Comparison of ENCODE assay signal across 28 mouse cellular contexts in genomic region chr1:132780961-132781360, GRCm38 (mm10). TPM values are rescaled to one million over a fixed set of nuclear protein-coding genes. Genes with fewer than 3 reads are reported as not detected.
DNase-seq lines count a peak whose midpoint lies in the region; ATAC-seq lines count a peak whose summit lies in the region.
"Had no signal": no experiment of that assay in that cellular context is flagged by ENCODE, and none has a peak within 500 bp of the region (broad histone marks: within the 10 kb centered on the region; RNA-seq: fewer than 3 reads in every experiment).

No protein-coding gene starts in this region.

- DNase-seq in forebrain, embryonic 10.5 days (ENCODE audit: extremely low spot score, low spot score): no peak
- DNase-seq in kidney, adult 18-20 months: peak; percentile 8
- DNase-seq in midbrain, embryonic 10.5 days (ENCODE audit: low spot score): no peak
- DNase-seq in kidney, postnatal 36 days: peak; percentile 40 to 75
- DNase-seq in layer of hippocampus, postnatal 14 days (ENCODE audit: low spot score in 2 of 2): no peak
- DNase-seq: adrenal gland, postnatal 10 days; cerebellum, adult 11 months; cerebellum, adult 9-10 months; cerebellum, postnatal 36 days; gastrocnemius, postnatal 14 days; heart, postnatal 36 days; liver; lung, embryonic 14.5 days; lung, postnatal 14 days; right cerebral cortex, postnatal 4 days; thymus, adult 18-20 months; thymus, postnatal 25 days had no signal

- no peak overlapping the region for H3K4me3 ChIP-seq in forebrain, embryonic 16.5 days (replicated peaks; ENCODE audit: low read length)
- H3K4me3 ChIP-seq in forebrain, embryonic 10.5 days: no peak overlapping the region
- H3K4me3 ChIP-seq in kidney, embryonic 15.5 days (replicated peaks): no peak overlapping the region
- no peak overlapping the region for H3K4me3 ChIP-seq in midbrain, embryonic 15.5 days
- no peak overlapping the region for H3K4me3 ChIP-seq in midbrain, embryonic 10.5 days
- H3K4me3 ChIP-seq: heart, embryonic 10.5 days; heart, embryonic 15.5 days; liver, embryonic 15.5 days had no signal

- ATAC-seq in forebrain, embryonic 16.5 days: no peak
- ATAC-seq in kidney, embryonic 15.5 days (replicated peaks; ENCODE audit: low FRiP score): no peak
- ATAC-seq in midbrain, embryonic 15.5 days (replicated peaks): no peak
- ATAC-seq: Patski had no signal

- H3K4me2 ChIP-seq in forebrain, embryonic 16.5 days (ENCODE audit: low read length): no peak overlapping the region
- no peak overlapping the region for H3K4me2 ChIP-seq in kidney, embryonic 15.5 days
- no peak overlapping the region for H3K4me2 ChIP-seq in midbrain, embryonic 15.5 days
- H3K4me2 ChIP-seq: heart, embryonic 15.5 days; hindbrain, embryonic 14.5 days; liver, embryonic 15.5 days; lung, embryonic 14.5 days had no signal

- no peak overlapping the region for H3K9ac ChIP-seq in forebrain, embryonic 16.5 days (replicated peaks; ENCODE audit: low read depth, low read length)
- no peak overlapping the region for H3K9ac ChIP-seq in kidney, embryonic 15.5 days
- H3K9ac ChIP-seq in midbrain, embryonic 15.5 days: no peak overlapping the region
- H3K9ac ChIP-seq: heart, embryonic 15.5 days; hindbrain, embryonic 14.5 days; liver, embryonic 15.5 days; lung, embryonic 14.5 days had no signal

- no peaks in the 10 kb centered on the region for H3K9me3 ChIP-seq in forebrain, embryonic 16.5 days (ENCODE audit: control insufficient read depth, low read length)
- no peaks in the 10 kb centered on the region for H3K9me3 ChIP-seq in forebrain, embryonic 10.5 days
- no peaks in the 10 kb centered on the region for H3K9me3 ChIP-seq in kidney, embryonic 15.5 days (replicated peaks)
- no peaks in the 10 kb centered on the region for H3K9me3 ChIP-seq in midbrain, embryonic 15.5 days
- H3K9me3 ChIP-seq in midbrain, embryonic 10.5 days (replicated peaks): no peaks in the 10 kb centered on the region
- H3K9me3 ChIP-seq: heart, embryonic 10.5 days; heart, embryonic 15.5 days; liver, embryonic 15.5 days had no signal

- no peaks in the 10 kb centered on the region for H3K27me3 ChIP-seq in forebrain, embryonic 16.5 days (replicated peaks; ENCODE audit: control insufficient read depth, insufficient read depth, low read length)
- H3K27me3 ChIP-seq in forebrain, embryonic 10.5 days (ENCODE audit: poor library complexity, severe bottlenecking): no peaks in the 10 kb centered on the region
- peaks cover 10% of the 10 kb centered on the region; the same call in 1 of the 2 replicates for H3K27me3 ChIP-seq in kidney, embryonic 15.5 days
- no peaks in the 10 kb centered on the region for H3K27me3 ChIP-seq in midbrain, embryonic 15.5 days (replicated peaks)
- H3K27me3 ChIP-seq in midbrain, embryonic 10.5 days (ENCODE audit: low read depth, poor library complexity, severe bottlenecking): no peaks in the 10 kb centered on the region; the same call in 1 of the 2 replicates
- H3K27me3 ChIP-seq: heart, embryonic 15.5 days; liver, embryonic 15.5 days had no signal

- H3K27ac ChIP-seq in forebrain, embryonic 16.5 days (ENCODE audit: low read length): peak overlapping the region; percentile 33
- no peak overlapping the region for H3K27ac ChIP-seq in forebrain, embryonic 10.5 days
- H3K27ac ChIP-seq in kidney, embryonic 15.5 days: no peak overlapping the region
- H3K27ac ChIP-seq in midbrain, embryonic 15.5 days: peak overlapping the region; percentile 39; the same call in 1 of the 2 replicates
- H3K27ac ChIP-seq in midbrain, embryonic 10.5 days (replicated peaks): no peak overlapping the region
- H3K27ac ChIP-seq: heart, embryonic 10.5 days; heart, embryonic 15.5 days; hindbrain, embryonic 14.5 days; liver, embryonic 15.5 days; stomach, postnatal 0 days had no signal

- WGBS in forebrain, embryonic 16.5 days: 91% methylated on average over 5 of the region's 5 CpGs
- 84% methylated on average over 5 of the region's 5 CpGs for WGBS in forebrain, embryonic 10.5 days
- 83% methylated on average over 5 of the region's 5 CpGs for WGBS in kidney, embryonic 15.5 days
- 85% methylated on average over 5 of the region's 5 CpGs for WGBS in midbrain, embryonic 15.5 days
- WGBS in midbrain, embryonic 10.5 days: 88% methylated on average over 5 of the region's 5 CpGs

- H3K4me1 ChIP-seq in forebrain, embryonic 16.5 days (replicated peaks; ENCODE audit: control insufficient read depth, insufficient read depth, low read length): no peaks in the 10 kb centered on the region
- no peaks in the 10 kb centered on the region for H3K4me1 ChIP-seq in forebrain, embryonic 10.5 days
- H3K4me1 ChIP-seq in kidney, embryonic 15.5 days: no peaks in the 10 kb centered on the region
- H3K4me1 ChIP-seq in midbrain, embryonic 15.5 days: peaks cover 7% of the 10 kb centered on the region; the same call in 1 of the 2 replicates
- H3K4me1 ChIP-seq in midbrain, embryonic 10.5 days: no peaks in the 10 kb centered on the region
- H3K4me1 ChIP-seq: heart, embryonic 10.5 days; heart, embryonic 15.5 days; liver, embryonic 15.5 days had no signal

- H3K36me3 ChIP-seq in forebrain, embryonic 16.5 days (ENCODE audit: control insufficient read depth, insufficient read depth): no peaks in the 10 kb centered on the region
- no peaks in the 10 kb centered on the region for H3K36me3 ChIP-seq in forebrain, embryonic 10.5 days (replicated peaks)
- H3K36me3 ChIP-seq in kidney, embryonic 15.5 days: no peaks in the 10 kb centered on the region
- H3K36me3 ChIP-seq in midbrain, embryonic 15.5 days (replicated peaks): no peaks in the 10 kb centered on the region
- H3K36me3 ChIP-seq in midbrain, embryonic 10.5 days: no peaks in the 10 kb centered on the region
- H3K36me3 ChIP-seq: heart, embryonic 10.5 days; heart, embryonic 15.5 days; liver, embryonic 15.5 days had no signal

RNA-seq across cellular contexts. Expression of gene Nfasc, which starts 39.4 kb away (rescaled TPM):
- polyA plus RNA-seq in forebrain, embryonic 16.5 days (2015; fragmentation: Nextera tagmentation; extraction: Ambion mirVana): 49.3 and 61.8 TPM in 2 replicates
- polyA plus RNA-seq in forebrain, embryonic 10.5 days (2016; fragmentation: Nextera tagmentation; extraction: Ambion mirVana): 7.0 and 9.6 TPM in 2 replicates
- polyA plus RNA-seq in kidney, embryonic 15.5 days (2015; fragmentation: Nextera tagmentation; extraction: Ambion mirVana): 0.55 and 1.4 TPM in 2 replicates
- 46.0 and 52.3 TPM in 2 replicates for polyA plus RNA-seq in midbrain, embryonic 15.5 days (2015; fragmentation: Nextera tagmentation; extraction: Ambion mirVana)
- 14.5 and 19.7 TPM in 2 replicates for polyA plus RNA-seq in midbrain, embryonic 10.5 days (2016; fragmentation: Nextera tagmentation; extraction: Ambion mirVana)
- total RNA-seq in layer of hippocampus, postnatal 14 days (2021): 100 to 1,000 TPM; 276 to 278 TPM
- total RNA-seq: granulocyte monocyte progenitor cell, adult 5-6 weeks; MEL had no signal
- polyA plus RNA-seq: Patski had no signal

Comparison
In these comparisons a context has a peak if more than half of its experiments do, and no peak if none do; other contexts are left out.
1. H3K27ac ChIP-seq: peak in forebrain, embryonic 16.5 days (single experiment) and midbrain, embryonic 15.5 days (single experiment); none in forebrain, embryonic 10.5 days (single experiment), kidney, embryonic 15.5 days (single experiment) and midbrain, embryonic 10.5 days (single experiment).
2. DNase-seq: peak in kidney, adult 18-20 months (single experiment) and kidney, postnatal 36 days (2 of 2); none in forebrain, embryonic 10.5 days (single experiment), midbrain, embryonic 10.5 days (single experiment) and layer of hippocampus, postnatal 14 days (0 of 2).